Mouse (Mus musculus) midbrain, embryonic 16.5 days (tissue): Measurements from ENCODE around the gene Pcyox1. TPM values are rescaled to one million over a fixed set of nuclear protein-coding genes. Genes with fewer than 3 reads are reported as not detected.

ENCODE experiments used
- ATAC-seq: fragments of 200-750 bp; cut with Nextera tagmentation; 2 replicates; pipeline ENCODE4 v1.8.0; 2017; ENCODE audit warnings: moderate TSS enrichment
- H3K27ac ChIP-seq: fragments of 300-500 bp; sonication (generic); 2 replicates; pipeline ENCODE4 v1.5.1; 2014; ENCODE audit warnings: mild to moderate bottlenecking, low read length, mixed read lengths
- H3K27me3 ChIP-seq: fragments of 300-500 bp; sonication (generic); 2 replicates; pipeline ENCODE4 v1.6.1; 2014; ENCODE audit warnings: low read depth, low read length, mixed read lengths; ENCODE audit not compliant: control insufficient read depth, insufficient read depth
- H3K36me3 ChIP-seq: fragments of 300-500 bp; sonication (generic); 2 replicates; pipeline ENCODE4 v1.6.1; 2014; ENCODE audit warnings: mild to moderate bottlenecking, low read length, moderate library complexity, mixed read lengths; ENCODE audit not compliant: control insufficient read depth, insufficient read depth
- H3K4me1 ChIP-seq: fragments of 300-500 bp; sonication (generic); 2 replicates; pipeline ENCODE4 v1.6.1; 2014; ENCODE audit warnings: mild to moderate bottlenecking, low read length, mixed read lengths; ENCODE audit not compliant: control insufficient read depth, insufficient read depth
- H3K4me2 ChIP-seq: fragments of 300-500 bp; sonication (generic); 2 replicates; pipeline ENCODE4 v1.6.1; 2014; ENCODE audit warnings: mild to moderate bottlenecking, low read length, mixed read lengths
- H3K4me3 ChIP-seq: fragments of 300-500 bp; sonication (generic); 2 replicates; pipeline ENCODE4 v1.5.1; 2014; ENCODE audit warnings: low read depth, mild to moderate bottlenecking, low read length, moderate library complexity, mixed read lengths
- H3K9ac ChIP-seq: fragments of 300-500 bp; sonication (generic); 2 replicates; pipeline ENCODE4 v1.6.1; 2014; ENCODE audit warnings: low read depth, low read length, mixed read lengths
- H3K9me3 ChIP-seq: fragments of 300-500 bp; sonication (generic); replicated peaks from 2 replicates; pipeline ENCODE4 v1.6.1; 2014; ENCODE audit warnings: mild to moderate bottlenecking, low read length, mixed read lengths; ENCODE audit not compliant: control insufficient read depth, poor library complexity, severe bottlenecking
- WGBS: fragments of 180-500 bp; shearing (Covaris S2); extraction: QIAGEN DNeasy Blood & Tissue Kit; methylation state at CpG from one replicate; pipeline ENCODE4 v1.1.7; 2014; 5-methylcytosine and 5-hydroxymethylcytosine counted together
- polyA plus RNA-seq: library from polyadenylated mRNA; unstranded; fragments of >200 nt; fragmentation: Nextera tagmentation; extraction: Ambion mirVana; gene quantifications from 2 replicates; pipeline ENCODE4 v1.2.1, GENCODE M21; 2015

Gene Pcyox1
- polyA plus RNA-seq: 93.6 and 100 TPM in 2 replicates

DNA sequence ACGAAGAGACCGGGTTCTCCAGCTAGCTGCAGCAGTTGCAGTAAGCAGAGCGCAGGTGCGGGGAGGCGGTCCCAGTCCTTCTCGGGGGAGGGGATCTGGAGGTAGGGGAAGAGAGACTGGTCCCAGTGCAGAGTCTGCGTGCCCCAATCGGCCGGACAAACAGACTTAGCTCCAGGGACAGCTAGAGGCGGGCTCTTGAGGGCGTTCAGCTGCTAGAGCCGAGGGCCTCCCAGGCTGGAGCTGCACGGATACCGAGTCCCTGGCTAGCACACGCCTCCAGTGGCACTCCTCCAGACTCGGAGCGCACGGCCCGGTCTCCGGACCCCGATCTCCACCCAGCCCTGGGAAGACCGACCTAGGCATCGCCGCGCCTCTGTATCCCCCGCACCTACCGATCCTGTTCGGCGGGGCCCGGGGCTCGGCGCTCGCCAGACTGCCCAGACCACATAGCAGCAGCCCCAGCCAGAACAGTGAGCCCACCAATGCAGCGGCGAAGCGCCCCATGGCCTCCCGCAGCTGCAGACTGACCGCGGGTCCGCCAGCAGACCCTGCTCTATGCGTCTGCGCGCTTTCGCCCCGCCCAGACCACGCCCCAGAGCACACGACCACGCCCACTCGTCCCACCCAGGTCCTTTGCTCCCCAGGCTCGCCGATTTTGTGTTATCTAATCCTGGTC lies at the start of gene Pcyox1:
TSS of gene Pcyox1 (minus strand) at position 574 of the 676 bp plus-strand sequence.
- Histone ChIP-seq H3K27ac (peak within 1 kb of the TSS; percentile 94), H3K36me3 (peaks cover 11% of the 10 kb centered on the region), H3K4me3 (peak within 1 kb of the TSS; percentile 82), H3K27me3 (no peaks in the 10 kb centered on the region), H3K9ac (peak within 1 kb of the TSS; percentile 92), H3K4me1 (peaks cover 25% of the 10 kb centered on the region), H3K4me2 (peak within 1 kb of the TSS; percentile 88), H3K9me3 (no peaks in the 10 kb centered on the region)
- WGBS: under 1% methylated on average over 51 of the region's 51 CpGs
- ATAC-seq: peak; percentile 95

DNA sequence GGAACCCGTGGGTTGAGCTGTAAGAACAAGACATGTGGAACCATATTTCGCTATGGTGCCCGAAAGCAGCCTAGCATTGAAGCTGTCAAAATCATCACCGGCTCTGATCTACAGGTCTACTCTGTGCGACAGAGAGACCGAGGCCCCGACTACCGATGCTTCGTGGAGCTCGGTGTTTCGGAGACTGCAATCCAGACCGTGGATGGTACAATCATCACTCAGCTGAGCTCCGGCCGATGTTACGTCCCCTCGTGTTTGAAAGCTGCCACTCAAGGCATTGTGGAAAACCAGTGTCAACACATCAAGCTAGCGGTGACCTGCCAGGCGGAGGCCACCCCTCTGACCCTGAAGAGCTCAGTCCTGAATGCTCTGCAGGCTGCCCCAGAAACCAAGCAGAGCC lies 48.6 kb upstream of the Pcyox1 start:
- Histone ChIP-seq H3K4me3 (no peak overlapping the region), H3K9me3 (no peaks in the 10 kb centered on the region), H3K9ac (no peak overlapping the region), H3K4me2 (no peak overlapping the region), H3K36me3 (peaks cover 26% of the 10 kb centered on the region), H3K27ac (no peak overlapping the region), H3K27me3 (no peaks in the 10 kb centered on the region), H3K4me1 (no peaks in the 10 kb centered on the region)
- ATAC-seq: no peak
- WGBS: 94% methylated on average over 18 of the region's 18 CpGs

DNA sequence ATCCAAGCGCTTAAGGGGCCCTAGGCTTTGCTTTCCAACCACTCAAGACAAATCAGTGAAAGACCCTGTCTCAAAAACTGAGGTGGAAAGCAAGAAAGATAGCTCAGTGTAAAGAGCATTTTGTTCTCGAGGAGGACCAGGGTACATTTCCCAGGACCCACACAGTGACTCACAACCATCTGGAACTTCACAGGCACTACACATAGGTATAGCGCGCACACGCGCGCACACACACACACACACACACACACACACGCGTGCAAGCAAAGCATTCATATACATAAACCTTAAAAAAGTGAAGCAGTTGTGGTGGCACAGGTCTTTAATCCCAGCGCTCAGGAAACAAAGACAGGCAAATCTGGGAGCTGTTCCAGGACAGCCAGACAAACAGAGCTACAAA lies 44.6 kb upstream of the Pcyox1 start:
- Histone ChIP-seq H3K4me3 (no peak overlapping the region), H3K9me3 (no peaks in the 10 kb centered on the region), H3K4me1 (peaks cover 9% of the 10 kb centered on the region), H3K27me3 (no peaks in the 10 kb centered on the region), H3K9ac (no peak overlapping the region), H3K27ac (no peak overlapping the region), H3K36me3 (peaks cover 23% of the 10 kb centered on the region), H3K4me2 (no peak overlapping the region)
- ATAC-seq: no peak
- WGBS: 94% methylated on average over 10 of the region's 10 CpGs

DNA sequence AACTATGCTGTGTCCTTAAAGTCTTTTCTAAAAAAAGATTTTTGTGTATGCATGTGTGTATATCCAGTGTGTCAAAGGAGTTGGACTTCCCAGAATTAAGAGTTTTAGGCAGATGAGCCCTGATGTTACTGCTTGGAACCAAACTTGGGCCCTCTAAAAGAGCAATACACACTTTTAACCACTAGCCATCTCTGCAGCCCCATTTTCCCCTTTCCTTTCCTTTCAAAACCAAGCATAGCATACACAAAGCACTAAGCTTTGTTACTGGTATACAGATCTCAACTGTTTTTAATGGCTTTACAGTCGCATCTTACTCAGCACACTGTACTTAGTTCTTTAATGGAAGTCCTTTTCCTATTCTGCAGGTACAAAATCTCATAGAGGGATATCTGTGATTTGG lies 42.6 kb upstream of the Pcyox1 start:
- H3K4me3 ChIP-seq: peak overlapping the region; percentile 77
- peaks cover 22% of the 10 kb centered on the region for H3K36me3 ChIP-seq
- no peak for ATAC-seq
- H3K27ac ChIP-seq: no peak overlapping the region
- H3K4me1 ChIP-seq: peaks cover 9% of the 10 kb centered on the region
- no peaks in the 10 kb centered on the region for H3K9me3 ChIP-seq
- peak overlapping the region; percentile 65 for H3K4me2 ChIP-seq
- peak overlapping the region; percentile 90; the same call in 1 of the 2 replicates for H3K9ac ChIP-seq
- no peaks in the 10 kb centered on the region for H3K27me3 ChIP-seq
- WGBS: 92% methylated on average over 1 of the region's 1 CpGs

DNA sequence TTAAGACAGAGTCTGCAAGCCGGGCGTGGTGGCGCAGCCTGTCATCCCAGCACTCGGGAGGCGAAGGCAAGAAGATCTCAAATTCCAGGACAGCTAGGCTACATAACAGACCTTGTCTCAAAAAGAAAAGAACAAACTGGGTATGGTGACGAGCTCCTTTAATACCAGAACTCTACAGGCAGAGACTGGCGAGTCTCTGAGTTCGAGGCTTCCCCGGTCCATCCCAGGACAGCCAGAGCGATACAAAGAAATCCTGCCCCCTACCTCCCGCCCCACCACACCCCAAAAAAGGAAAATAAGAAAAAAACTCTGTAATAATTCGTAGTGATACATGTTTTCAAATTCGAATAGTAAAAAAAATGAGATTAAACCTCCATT lies 42.2 kb upstream of the Pcyox1 start:
- H3K4me1 ChIP-seq: peaks cover 9% of the 10 kb centered on the region
- H3K27ac ChIP-seq: peak overlapping the region; percentile 88
- WGBS: 5% methylated on average over 13 of the region's 13 CpGs
- H3K9me3 ChIP-seq: no peaks in the 10 kb centered on the region
- peaks cover 20% of the 10 kb centered on the region for H3K36me3 ChIP-seq
- no peaks in the 10 kb centered on the region for H3K27me3 ChIP-seq
- peak overlapping the region; percentile 65 for H3K4me2 ChIP-seq
- peak overlapping the region; percentile 90 for H3K9ac ChIP-seq
- H3K4me3 ChIP-seq: peak overlapping the region; percentile 77
- no peak for ATAC-seq

DNA sequence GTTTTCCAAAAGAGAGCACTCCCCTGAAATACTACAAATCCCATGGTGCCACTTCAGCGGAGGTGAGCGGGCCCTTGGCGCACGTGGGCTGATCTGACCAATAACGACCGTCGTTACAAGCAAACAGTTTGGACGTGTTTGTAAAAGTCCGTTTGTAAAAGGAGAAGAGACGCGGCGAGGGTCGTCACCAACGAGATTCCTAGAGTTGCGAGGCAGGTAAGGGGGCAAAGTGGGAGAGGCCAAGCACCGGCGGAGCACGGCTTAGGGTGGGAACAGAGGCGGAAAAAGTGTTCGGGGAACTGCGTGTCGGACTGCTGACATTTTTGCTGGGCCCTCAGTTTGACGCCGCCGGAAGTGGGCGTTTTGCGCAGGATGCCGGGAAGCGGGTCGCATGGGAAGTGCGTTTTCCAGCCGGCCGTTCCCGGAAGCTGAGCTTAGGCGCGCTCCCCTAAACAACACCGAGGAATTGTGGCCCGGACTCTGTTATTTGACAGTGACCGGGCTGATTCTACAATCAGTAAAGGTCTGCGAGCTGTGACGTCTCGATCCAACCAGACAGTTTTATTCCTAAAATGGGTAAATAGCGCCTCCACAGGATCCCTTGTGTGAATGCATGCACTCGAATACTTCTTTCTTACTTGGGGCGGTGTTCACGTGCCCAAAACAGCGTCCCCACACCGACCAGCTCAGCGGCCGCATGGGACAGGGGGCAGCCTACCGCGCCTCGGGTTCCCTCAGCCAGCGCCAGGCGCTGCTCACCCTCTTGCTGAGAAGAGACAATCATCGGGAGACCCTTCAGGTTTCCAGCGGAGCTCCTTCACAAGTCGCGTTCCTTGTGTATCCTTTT lies 41.5 kb upstream of the Pcyox1 start, which contains the start of gene C87436:
TSS of gene C87436 (plus strand) at position 103 of the 847 bp plus-strand sequence.
- H3K9me3 ChIP-seq: no peaks in the 10 kb centered on the region
- H3K4me1 ChIP-seq: peaks cover 9% of the 10 kb centered on the region
- peak within 1 kb of the TSS; percentile 67 for H3K4me2 ChIP-seq
- H3K4me3 ChIP-seq: peak within 1 kb of the TSS; percentile 77
- peak within 1 kb of the TSS; percentile 90 for H3K9ac ChIP-seq
- peak within 1 kb of the TSS; percentile 88 for H3K27ac ChIP-seq
- H3K36me3 ChIP-seq: peaks cover 18% of the 10 kb centered on the region
- no peaks in the 10 kb centered on the region for H3K27me3 ChIP-seq
- ATAC-seq: peak; percentile 96
- under 1% methylated on average over 59 of the region's 59 CpGs for WGBS

DNA sequence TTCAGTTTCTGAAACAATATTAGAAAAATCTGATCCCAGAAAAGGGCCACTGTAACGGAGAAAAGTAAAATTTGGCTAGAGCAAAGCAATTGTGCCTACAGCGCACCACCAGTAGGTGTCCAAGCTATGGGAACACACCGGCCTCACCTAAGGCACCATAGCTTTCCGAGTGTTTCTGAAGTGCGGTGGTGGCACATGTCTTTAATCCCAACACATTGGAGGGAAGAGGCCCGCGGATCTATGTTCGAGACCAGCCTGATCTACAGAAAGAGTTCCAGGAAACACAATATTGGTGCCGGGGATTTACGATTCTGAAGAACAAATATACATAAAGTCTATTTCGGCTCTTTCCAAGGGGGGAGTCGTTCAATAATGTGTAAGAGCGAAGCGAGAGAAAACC lies 40.8 kb upstream of the Pcyox1 start:
- peak; percentile 41; the same call in 1 of the 2 replicates for ATAC-seq
- peak overlapping the region; percentile 52 for H3K9ac ChIP-seq
- H3K36me3 ChIP-seq: peaks cover 21% of the 10 kb centered on the region
- WGBS: 1% methylated on average over 14 of the region's 14 CpGs
- peaks cover 9% of the 10 kb centered on the region for H3K4me1 ChIP-seq
- H3K27ac ChIP-seq: peak overlapping the region; percentile 88
- H3K9me3 ChIP-seq: no peaks in the 10 kb centered on the region
- H3K4me3 ChIP-seq: peak overlapping the region; percentile 77
- no peaks in the 10 kb centered on the region for H3K27me3 ChIP-seq
- H3K4me2 ChIP-seq: peak overlapping the region; percentile 67

DNA sequence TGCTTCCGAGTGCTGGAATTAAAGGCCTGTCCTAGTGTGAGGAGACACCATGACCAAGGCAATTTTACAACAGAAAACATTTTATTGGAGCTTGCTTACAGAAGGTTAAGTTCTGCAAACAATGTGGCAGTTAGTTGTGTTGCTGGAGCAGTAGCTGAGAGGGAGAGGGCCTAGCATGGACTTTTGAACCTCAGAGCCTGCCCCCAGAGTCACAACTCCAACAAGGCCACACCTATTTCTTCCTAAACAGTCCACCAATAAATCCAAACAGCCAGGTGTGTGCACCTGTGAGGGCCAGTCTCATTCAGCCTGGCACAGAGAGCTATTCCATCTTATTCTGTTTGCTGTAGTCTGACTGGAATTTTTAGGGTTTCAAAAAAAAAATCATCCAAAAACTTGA lies 36.7 kb upstream of the Pcyox1 start:
- H3K27me3 ChIP-seq: no peaks in the 10 kb centered on the region
- no peak for ATAC-seq
- no peak overlapping the region for H3K9ac ChIP-seq
- H3K4me2 ChIP-seq: no peak overlapping the region
- H3K4me1 ChIP-seq: no peaks in the 10 kb centered on the region; the same call in 1 of the 2 replicates
- H3K36me3 ChIP-seq: peaks cover 36% of the 10 kb centered on the region
- H3K4me3 ChIP-seq: no peak overlapping the region
- no peak overlapping the region for H3K27ac ChIP-seq
- no peaks in the 10 kb centered on the region for H3K9me3 ChIP-seq
- 100% methylated on average over 1 of the region's 1 CpGs for WGBS

DNA sequence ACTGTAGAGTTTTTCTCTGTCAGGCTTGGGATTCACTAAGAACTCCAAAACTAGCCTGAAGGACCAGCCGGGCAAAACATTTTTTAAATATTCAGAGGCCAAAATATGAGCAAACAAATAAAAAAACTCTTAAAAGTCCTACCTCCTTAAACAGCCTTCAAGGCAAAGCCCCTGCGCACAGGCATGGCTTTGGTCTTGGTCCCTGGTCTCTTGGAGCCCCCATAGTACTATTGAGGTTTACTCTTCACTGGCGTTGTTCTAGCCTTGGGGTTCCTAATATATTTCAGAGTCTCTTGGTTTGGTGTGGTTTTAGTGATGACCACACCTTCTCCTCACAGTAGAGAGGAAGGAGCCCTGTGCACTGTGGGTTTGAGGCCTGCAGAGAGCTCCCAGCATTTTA lies 34.6 kb upstream of the Pcyox1 start:
- no peak for ATAC-seq
- Histone ChIP-seq H3K4me1 (no peaks in the 10 kb centered on the region), H3K4me2 (no peak overlapping the region), H3K27me3 (no peaks in the 10 kb centered on the region), H3K27ac (no peak overlapping the region), H3K36me3 (peaks cover 49% of the 10 kb centered on the region), H3K9ac (no peak overlapping the region), H3K9me3 (no peaks in the 10 kb centered on the region), H3K4me3 (no peak overlapping the region)
- WGBS: over 99% methylated on average over 3 of the region's 3 CpGs
